Mouse (Mus musculus) myocyte (in vitro differentiated cells): ENCODE results near the gene Ndufs7.

ENCODE experiments used
- CEBPB ChIP-seq: IDR thresholded peaks from 2 replicates; pipeline ENCODE4 v1.6.1; 2011; ENCODE audit warnings: mild to moderate bottlenecking, moderate library complexity; ENCODE audit not compliant: poor library complexity, insufficient read depth, severe bottlenecking
- E2F4 ChIP-seq: IDR thresholded peaks from one replicate; pipeline ENCODE4 v1.6.1; 2011; ENCODE audit warnings: mild to moderate bottlenecking, control low read depth, moderate library complexity; ENCODE audit not compliant: insufficient read depth
- MAX ChIP-seq: IDR thresholded peaks from one replicate; pipeline ENCODE4 v1.6.1; 2011; ENCODE audit warnings: low read depth, mild to moderate bottlenecking, control low read depth
- MYOG ChIP-seq, 3 experiments: IDR thresholded peaks; one replicate each; pipeline ENCODE4 v1.6.1; 2011; ENCODE audit warnings: control low read depth in 2 of 3, low read depth in 2 of 3, mild to moderate bottlenecking in 2 of 3; ENCODE audit not compliant: insufficient read length in 2 of 3, control insufficient read depth in 1 of 3, insufficient read depth in 1 of 3
- POLR2A ChIP-seq: IDR thresholded peaks from one replicate; pipeline ENCODE4 v1.6.1; 2011; ENCODE audit warnings: low read depth, mild to moderate bottlenecking, control low read depth, moderate library complexity; ENCODE audit not compliant: insufficient read length
- POLR2AphosphoS2 ChIP-seq: IDR thresholded peaks from one replicate; pipeline ENCODE4 v1.6.1; 2011; ENCODE audit warnings: low read depth, control low read depth; ENCODE audit not compliant: insufficient read length
- SRF ChIP-seq: IDR thresholded peaks from one replicate; pipeline ENCODE4 v1.6.1; 2011; ENCODE audit warnings: low read depth; ENCODE audit not compliant: control insufficient read depth, insufficient read length
- TCF12 ChIP-seq: IDR thresholded peaks from one replicate; pipeline ENCODE4 v1.6.1; 2011; ENCODE audit warnings: mild to moderate bottlenecking, control low read depth; ENCODE audit not compliant: poor library complexity, insufficient read depth, severe bottlenecking
- TCF3 ChIP-seq: IDR thresholded peaks from one replicate; pipeline ENCODE4 v1.6.1; 2011; ENCODE audit warnings: low read depth, control low read depth; ENCODE audit not compliant: insufficient read length
- USF1 ChIP-seq: IDR thresholded peaks from one replicate; pipeline ENCODE4 v1.6.1; 2011; ENCODE audit warnings: low read depth, mild to moderate bottlenecking, control low read depth, moderate library complexity

- no peak for TF ChIP-seq POLR2A
- no peak for TF ChIP-seq MAX
- no peak for TF ChIP-seq E2F4
- no peak for TF ChIP-seq TCF3
- no peak for TF ChIP-seq TCF12
- TF ChIP-seq MYOG (IDR thresholded peaks at IDR 0.05; ENCODE audit: control insufficient read depth in 1 of 3, insufficient read depth in 1 of 3, insufficient read length in 2 of 3, low read depth in 2 of 3): peak in 2 of 3 experiments; percentile 64 to 76
- no peak for TF ChIP-seq USF1
- TF ChIP-seq CEBPB: no peak
- TF ChIP-seq POLR2AphosphoS2: no peak
- TF ChIP-seq SRF: no peak
Measured at GRCm38 (mm10) chr10:80278390-80278789, 29.5 kb downstream of the Ndufs7 start.
